Mouse (Mus musculus) G1E (cell line): ENCODE measurements around the gene Rin3. TPM values are rescaled to one million over a fixed set of nuclear protein-coding genes. Genes with fewer than 3 reads are reported as not detected.

Source experiments
- ATAC-seq: 2 replicates; pipeline ENCODE4 v1.8.0; 2016; ENCODE audit warnings: mild to moderate bottlenecking; ENCODE audit not compliant: insufficient number of reproducible peaks, poor library complexity, low FRiP score, severe bottlenecking; ENCODE audit errors: extremely low read depth
- DNase-seq: peaks from one replicate; pipeline ENCODE4 v3.0.0; 2012; ENCODE audit warnings: low spot score
- H3K27me3 ChIP-seq: 2 replicates; pipeline ENCODE4 v1.6.1; 2012; ENCODE audit warnings: mild to moderate bottlenecking, low read length, inconsistent platforms; ENCODE audit not compliant: insufficient read depth
- H3K36me3 ChIP-seq: replicated peaks from 2 replicates; pipeline ENCODE3; 2012; ENCODE audit warnings: mild to moderate bottlenecking, inconsistent platforms
- H3K4me1 ChIP-seq: 2 replicates; pipeline ENCODE4 v1.6.1; 2012; ENCODE audit warnings: low read depth, low read length, inconsistent platforms, mixed read lengths; ENCODE audit not compliant: insufficient read depth
- H3K4me3 ChIP-seq: 2 replicates; pipeline ENCODE4 v1.5.1; 2012; ENCODE audit warnings: low read depth, mild to moderate bottlenecking, inconsistent platforms, low read length, moderate library complexity, mixed read lengths
- H3K9me3 ChIP-seq: replicated peaks from 2 replicates; pipeline ENCODE4 v1.6.1; 2012; ENCODE audit warnings: inconsistent platforms
- CTCF ChIP-seq: IDR thresholded peaks from 2 replicates; pipeline ENCODE4 v1.5.1; 2012; ENCODE audit warnings: low read depth, low read length, inconsistent platforms, mixed read lengths
- GATA1 ChIP-seq: IDR thresholded peaks from 2 replicates; pipeline ENCODE4 v1.6.1; 2012; ENCODE audit warnings: borderline replicate concordance, low read length, inconsistent platforms, mixed read lengths
- GATA2 ChIP-seq: IDR thresholded peaks from 2 replicates; pipeline ENCODE4 v1.6.1; 2012; ENCODE audit warnings: low read depth, low read length, inconsistent platforms, borderline replicate concordance
- POLR2AphosphoS5 ChIP-seq: IDR thresholded peaks from 2 replicates; pipeline ENCODE4 v1.6.1; 2012; ENCODE audit warnings: low read depth, low read length, inconsistent platforms; ENCODE audit not compliant: insufficient replicate concordance
- TAL1 ChIP-seq: conservative IDR thresholded peaks from 2 replicates; pipeline ENCODE4 v1.6.1; 2012; ENCODE audit warnings: low read depth, low read length, inconsistent platforms, mixed read lengths
- polyA plus RNA-seq: library from polyadenylated mRNA; stranded (reverse); fragments of >175 nt; gene quantifications from 2 replicates; pipeline ENCODE4 v1.2.3, GENCODE M21; 2012
- total RNA-seq, 2 experiments: library from RNA; stranded (forward) in 1 of 2; stranded (reverse) in 1 of 2; fragments of 200-1000 nt in 1 of 2; fragments of >200 nt in 1 of 2; fragmentation: Nextera tagmentation in 1 of 2; gene quantifications; 2 replicates each; pipeline ENCODE4 v1.2.3; 2014 to 2017

The Rin3 gene
- total and polyA plus RNA-seq, 3 experiments: 3.4 to 5.2 (median 4.2) TPM

DNA sequence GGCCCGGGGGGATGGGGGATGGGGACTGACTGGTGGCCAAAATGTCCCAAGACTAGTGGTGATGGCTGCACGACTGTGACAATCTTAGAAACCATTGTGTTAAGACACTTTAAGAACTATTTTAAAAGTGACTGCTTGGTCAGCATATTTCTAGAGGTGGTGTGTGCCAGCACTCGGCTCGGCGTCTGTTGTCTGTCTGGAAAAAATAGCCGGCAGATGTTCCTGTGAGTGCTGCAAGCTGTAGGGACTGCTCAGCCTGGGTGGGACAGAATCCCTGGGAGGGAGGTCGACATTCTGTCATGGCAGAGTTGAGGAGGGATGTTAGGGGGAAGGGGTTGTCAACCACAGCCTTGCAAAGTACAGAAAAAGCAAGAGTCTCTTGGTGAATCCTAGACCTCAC, 21.0 kb downstream of the Rin3 start:
- H3K4me1 ChIP-seq: no peaks in the 10 kb centered on the region
- ATAC-seq: no peak
- DNase-seq: no peak

DNA sequence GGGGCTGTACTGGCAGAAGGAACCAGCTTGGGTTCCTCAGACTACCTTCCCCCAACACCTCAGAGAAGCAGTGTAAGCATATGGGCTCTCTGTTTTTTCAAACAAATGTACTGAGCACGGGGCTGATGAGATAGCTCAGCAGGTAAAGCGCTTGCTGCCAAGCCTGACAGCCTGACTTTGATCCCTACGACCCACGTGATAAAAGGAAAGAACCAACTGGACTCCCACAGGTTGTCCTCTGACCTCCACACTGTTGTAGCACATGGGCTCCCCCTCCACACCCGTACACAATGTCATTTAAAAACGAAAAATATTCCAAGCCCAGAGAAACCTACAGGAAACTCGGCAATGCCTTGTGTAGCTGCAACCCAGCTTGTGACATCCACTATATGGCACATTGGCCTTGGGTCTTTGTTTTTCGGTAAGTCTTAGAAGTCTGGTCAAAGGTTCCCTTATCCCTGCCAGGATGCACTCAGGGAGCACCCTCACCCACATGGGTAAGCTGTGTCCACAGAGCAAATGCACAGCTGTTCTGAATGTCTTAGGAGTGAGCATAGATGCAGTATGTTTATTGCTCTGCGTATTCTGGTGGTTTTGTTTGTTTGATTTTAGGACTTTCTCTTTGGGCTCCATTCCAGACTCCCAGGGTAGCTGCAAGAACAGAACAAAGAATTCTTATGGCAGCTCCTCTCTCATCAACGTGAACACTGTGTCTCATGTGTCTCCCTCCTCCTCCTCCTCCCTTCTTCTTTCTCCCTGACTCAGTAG, 22.4 kb downstream of the Rin3 start:
- no peak for ATAC-seq
- TF ChIP-seq TAL1 (no peak), GATA1 (no peak), POLR2AphosphoS5 (no peak), GATA2 (no peak), CTCF (no peak)
- Histone ChIP-seq H3K36me3 (no peaks in the 10 kb centered on the region), H3K4me1 (no peaks in the 10 kb centered on the region), H3K4me3 (no peak overlapping the region), H3K27me3 (no peaks in the 10 kb centered on the region), H3K9me3 (no peaks in the 10 kb centered on the region)
- DNase-seq: no peak

More for the DNA sequence above, 21.0 kb downstream of the Rin3 start:
- TF ChIP-seq GATA1: no peak
- no peak for TF ChIP-seq CTCF
- no peak for TF ChIP-seq TAL1
- no peak for TF ChIP-seq POLR2AphosphoS5
- no peak for TF ChIP-seq GATA2
- Histone ChIP-seq H3K36me3 (no peaks in the 10 kb centered on the region), H3K27me3 (no peaks in the 10 kb centered on the region), H3K9me3 (no peaks in the 10 kb centered on the region), H3K4me3 (no peak overlapping the region)

DNA sequence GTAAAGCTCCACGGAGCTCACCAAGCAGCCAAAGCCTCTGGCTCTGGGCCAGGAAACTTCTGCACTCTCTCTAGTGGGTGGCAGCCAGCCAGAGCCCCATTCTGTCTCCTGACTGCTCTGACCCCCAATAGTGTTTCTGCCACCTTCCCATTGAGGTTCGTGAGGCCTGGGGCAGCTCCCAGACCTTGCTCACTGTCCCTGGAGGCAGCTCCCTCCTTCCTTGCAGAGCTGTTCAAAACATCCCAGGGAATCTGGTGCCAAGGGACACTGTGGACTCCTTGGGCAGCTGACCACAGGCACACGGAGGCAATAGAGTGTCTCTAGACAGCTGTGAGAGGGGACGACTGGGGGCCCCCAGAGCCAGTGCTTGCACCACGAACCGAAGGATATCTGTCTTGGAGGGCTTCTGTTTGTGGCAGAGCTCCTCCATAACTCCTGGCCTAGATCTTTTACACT, 25.2 kb downstream of the Rin3 start:
- no peaks in the 10 kb centered on the region for H3K27me3 ChIP-seq
- no peak for TF ChIP-seq GATA1
- TF ChIP-seq CTCF: no peak
- no peak for TF ChIP-seq POLR2AphosphoS5
- no peak for TF ChIP-seq GATA2
- no peak for TF ChIP-seq TAL1
- no peak overlapping the region for H3K4me3 ChIP-seq
- no peak for ATAC-seq
- no peaks in the 10 kb centered on the region for H3K36me3 ChIP-seq
- DNase-seq: no peak
- no peaks in the 10 kb centered on the region for H3K9me3 ChIP-seq
- H3K4me1 ChIP-seq: no peaks in the 10 kb centered on the region

DNA sequence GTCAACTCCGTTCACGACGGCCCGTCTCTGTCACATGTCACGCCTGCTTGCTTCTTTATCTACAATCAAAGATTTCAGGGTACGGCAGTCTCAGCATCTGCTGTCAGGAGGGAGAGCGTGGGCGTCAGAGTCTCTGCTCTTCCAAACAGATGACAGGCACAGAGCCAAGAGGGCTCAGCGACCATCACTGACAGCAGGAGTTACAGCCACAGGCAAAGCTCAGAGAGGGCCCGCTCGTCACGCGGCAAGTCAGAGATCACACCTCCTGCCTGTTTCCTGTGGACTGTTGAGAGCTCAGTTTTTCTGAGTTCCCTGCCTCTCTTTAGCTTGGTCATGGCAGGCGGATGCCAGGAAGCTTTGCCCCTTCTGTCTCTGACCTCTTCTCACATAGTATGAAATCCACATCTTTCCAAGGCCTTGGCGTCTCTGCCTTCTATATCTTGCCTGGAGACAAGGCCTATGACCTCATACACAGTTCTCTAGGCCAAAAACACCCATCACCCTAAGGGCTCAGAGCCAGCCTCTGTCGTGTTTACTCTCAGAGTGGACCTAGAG, 25.7 kb downstream of the Rin3 start:
- no peaks in the 10 kb centered on the region for H3K4me1 ChIP-seq

DNA sequence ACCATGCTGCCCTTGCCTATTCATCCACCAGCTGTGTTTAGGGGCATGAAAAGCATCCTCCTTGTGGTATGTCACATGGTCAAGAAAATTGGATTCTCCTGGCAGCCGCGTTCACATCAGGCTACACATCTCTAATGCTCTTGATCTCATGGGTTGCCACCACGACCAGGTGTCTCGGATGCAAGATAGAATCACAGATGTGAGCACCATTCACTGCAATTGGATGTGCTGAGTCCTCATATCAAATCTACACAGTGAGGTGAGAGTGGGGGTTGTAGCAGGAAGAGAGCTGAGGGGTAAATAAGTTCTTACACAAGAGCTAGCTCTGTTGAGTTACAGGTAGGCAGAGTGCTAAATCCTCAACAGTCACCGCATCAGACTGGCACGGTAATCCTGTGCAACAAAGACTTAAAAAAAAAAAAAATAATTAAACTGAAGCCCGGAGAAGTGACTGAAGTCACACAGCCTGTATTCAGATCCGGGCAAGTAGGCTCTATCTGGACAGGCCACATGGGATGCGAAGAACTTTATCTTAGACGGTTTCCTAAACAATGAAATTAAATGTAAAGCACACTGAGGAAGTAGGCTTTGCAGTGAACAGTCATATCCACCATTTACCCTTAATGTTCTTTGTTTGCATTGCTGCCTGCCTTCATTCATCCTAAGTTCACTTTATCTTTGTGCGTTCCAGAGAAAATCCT, 26.4 kb downstream of the Rin3 start:
- Histone ChIP-seq H3K36me3 (no peaks in the 10 kb centered on the region), H3K9me3 (no peaks in the 10 kb centered on the region)
- TF ChIP-seq TAL1: no peak
- TF ChIP-seq GATA2: no peak
- TF ChIP-seq POLR2AphosphoS5: no peak
- TF ChIP-seq GATA1: no peak
- no peak for TF ChIP-seq CTCF

More for the DNA sequence above, 25.7 kb downstream of the Rin3 start:
- ATAC-seq: no peak
- H3K9me3 ChIP-seq: no peaks in the 10 kb centered on the region
- DNase-seq: no peak
- H3K36me3 ChIP-seq: no peaks in the 10 kb centered on the region
- no peak for TF ChIP-seq CTCF
- TF ChIP-seq GATA1: no peak
- TF ChIP-seq POLR2AphosphoS5: no peak
- no peak for TF ChIP-seq GATA2
- no peak for TF ChIP-seq TAL1
- no peak overlapping the region for H3K4me3 ChIP-seq
- H3K27me3 ChIP-seq: no peaks in the 10 kb centered on the region

DNA sequence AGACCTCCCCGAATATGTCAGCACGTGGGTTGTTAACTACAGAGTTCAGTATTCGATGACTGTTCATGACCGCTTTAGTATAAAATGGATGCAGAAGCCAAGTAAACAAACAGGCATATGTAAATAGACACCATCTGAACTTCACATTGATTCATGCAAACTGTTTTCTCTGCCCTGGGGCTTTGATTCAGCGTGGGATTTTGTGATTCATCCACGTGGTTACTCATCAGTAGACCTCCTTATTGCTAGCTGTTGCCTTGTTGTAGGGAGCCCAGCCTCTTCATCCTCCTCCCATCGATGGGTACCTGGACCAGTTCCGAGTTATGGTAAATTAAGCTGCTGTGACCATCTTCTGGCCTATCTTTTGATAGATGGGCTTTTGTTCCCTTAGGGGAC, 26.9 kb downstream of the Rin3 start:
- Histone ChIP-seq H3K27me3 (no peaks in the 10 kb centered on the region), H3K4me3 (no peak overlapping the region), H3K36me3 (no peaks in the 10 kb centered on the region), H3K9me3 (no peaks in the 10 kb centered on the region), H3K4me1 (no peaks in the 10 kb centered on the region)
- ATAC-seq: no peak
- DNase-seq: no peak
- no peak for TF ChIP-seq TAL1
- no peak for TF ChIP-seq POLR2AphosphoS5
- no peak for TF ChIP-seq GATA2
- TF ChIP-seq GATA1: no peak
- no peak for TF ChIP-seq CTCF

More for the DNA sequence above, 26.4 kb downstream of the Rin3 start:
- no peak for ATAC-seq
- no peaks in the 10 kb centered on the region for H3K4me1 ChIP-seq
- no peak overlapping the region for H3K4me3 ChIP-seq
- no peaks in the 10 kb centered on the region for H3K27me3 ChIP-seq
- DNase-seq: no peak
